Comparison of ENCODE assay signal across 9 mouse cellular contexts in genomic region chr2:22621828-22622731, GRCm38 (mm10). TPM values are rescaled to one million over a fixed set of nuclear protein-coding genes. Genes with fewer than 3 reads are reported as not detected.
DNase-seq lines count a peak whose midpoint lies in the region; ATAC-seq and TF ChIP-seq lines count a peak whose summit lies in the region.
"Had no signal": no experiment of that assay in that cellular context is flagged by ENCODE, and none has a peak within 500 bp of the region (broad histone marks: within the 10 kb centered on the region; RNA-seq: fewer than 3 reads in every experiment).

Gad2 (plus strand) TSS chr2:22622205.

- no peaks in the 10 kb centered on the region for H3K36me3 ChIP-seq in E14TG2a.4 (ENCODE audit: insufficient read depth, low read length)
- no peaks in the 10 kb centered on the region for H3K36me3 ChIP-seq in midbrain, embryonic 14.5 days (ENCODE audit: control insufficient read depth, insufficient read depth, low read length)

- under 1% methylated on average over 55 of the region's 55 CpGs for WGBS in midbrain, embryonic 14.5 days

- peak within 1 kb of the TSS; percentile 97 for H3K27ac ChIP-seq in midbrain, embryonic 14.5 days (replicated peaks; ENCODE audit: low read depth, low read length)

- peaks cover 87% of the 10 kb centered on the region for H3K27me3 ChIP-seq in E14TG2a.4 (ENCODE audit: insufficient read depth, low read length)
- H3K27me3 ChIP-seq in midbrain, embryonic 14.5 days (ENCODE audit: control insufficient read depth, insufficient read depth, low read length) = peaks cover 50% of the 10 kb centered on the region

- H3K4me1 ChIP-seq in E14TG2a.4 (replicated peaks; ENCODE audit: low read depth, low read length) = peaks cover 68% of the 10 kb centered on the region
- peaks cover 22% of the 10 kb centered on the region for H3K4me1 ChIP-seq in midbrain, embryonic 14.5 days (ENCODE audit: control insufficient read depth, insufficient read depth, low read length)

- DNase-seq in frontal cortex, postnatal 36 days (ENCODE audit: low spot score in 2 of 2) = no peak
- DNase-seq in embryo, embryonic 10.5 days (ENCODE audit: low spot score) = peak; percentile 62
- peak in 1 of 2 experiments; percentile 9 for DNase-seq in layer of hippocampus, postnatal 36 days
- peak; percentile 76 for DNase-seq in midbrain, embryonic 14.5 days
- no peak for DNase-seq in c-Kit-positive CD71-positive TER-119-positive erythroid progenitor cells, embryonic 14.5 days (ENCODE audit: low spot score)

- peak within 1 kb of the TSS; percentile 77 for H3K4me3 ChIP-seq in E14TG2a.4 (replicated peaks; ENCODE audit: low read length)
- H3K4me3 ChIP-seq in midbrain, embryonic 14.5 days (replicated peaks; ENCODE audit: low read depth, low read length) = peak within 1 kb of the TSS; percentile 54

- H3K9me3 ChIP-seq in E14TG2a.4 (ENCODE audit: low read length) = no peaks in the 10 kb centered on the region
- no peaks in the 10 kb centered on the region for H3K9me3 ChIP-seq in midbrain, embryonic 14.5 days (ENCODE audit: control insufficient read depth, low read length)

- TF ChIP-seq CTCF in E14TG2a.4 (conservative IDR thresholded peaks at IDR 0.05; ENCODE audit: low read length) = no peak

- H3K4me2 ChIP-seq in midbrain, embryonic 14.5 days (ENCODE audit: low read length) = peak within 1 kb of the TSS; percentile 78

- ATAC-seq in frontal cortex, adult (ENCODE audit: low TSS enrichment) = peak; percentile 28; the same call in 1 of the 2 replicates
- ATAC-seq in hematopoietic stem cell, adult 5-6 weeks (replicated peaks in 1 of 2; ENCODE audit: insufficient read depth in 1 of 2, low FRiP score in 2 of 2, low TSS enrichment in 1 of 2, low read depth in 1 of 2, poor library complexity in 2 of 2, severe bottlenecking in 2 of 2) = peak; percentile 64 to 73
- ATAC-seq in midbrain, embryonic 14.5 days (ENCODE audit: low FRiP score, low TSS enrichment) = peak; percentile 73

- peak within 1 kb of the TSS; percentile 82 for H3K9ac ChIP-seq in midbrain, embryonic 14.5 days (replicated peaks; ENCODE audit: low read length)

RNA-seq across cellular contexts. Expression of gene Gad2, which starts in this region (rescaled TPM):
- 0.06 and 0.10 TPM in 2 replicates for total RNA-seq in hematopoietic stem cell, adult 5-6 weeks (2017)
- total RNA-seq in layer of hippocampus, postnatal 36 days (2021) = 10 to 100 TPM; 88.4 to 92.7 TPM
- polyA plus RNA-seq in midbrain, embryonic 14.5 days (2014; fragmentation: Nextera tagmentation; extraction: Ambion mirVana) = 58.7 and 62.4 TPM in 2 replicates
- polyA plus RNA-seq: C2C12 had no signal

Comparison
In these comparisons a context has a peak if more than half of its experiments do, and no peak if none do; other contexts are left out.
1. RNA of gene Gad2 (total RNA-seq): 88.4 to 92.7 TPM in layer of hippocampus, postnatal 36 days; 0.06 to 0.10 TPM in hematopoietic stem cell, adult 5-6 weeks; every median in the first group is over 10 times any median in the second.
2. Peak in ATAC-seq in hematopoietic stem cell, adult 5-6 weeks; RNA of the gene not detected or under 1 TPM.
3. DNase-seq: peak in embryo, embryonic 10.5 days (single experiment) and midbrain, embryonic 14.5 days (single experiment); none in frontal cortex, postnatal 36 days (0 of 2) and c-Kit-positive CD71-positive TER-119-positive erythroid progenitor cells, embryonic 14.5 days (single experiment).
4. Peak in every context shown above with its lines, with median percentiles within 50 percentile points of each other: ATAC-seq.